Mouse (Mus musculus) liver, embryonic 11.5 days (tissue): ENCODE results near the gene Lrpap1. TPM values are rescaled to one million over a fixed set of nuclear protein-coding genes. Genes with fewer than 3 reads are reported as not detected.

Source experiments
- ATAC-seq: fragments of 200-750 bp; cut with Nextera tagmentation; replicated peaks from 2 replicates; pipeline ENCODE4 v1.8.0; 2017; ENCODE audit warnings: moderate number of reproducible peaks, mild to moderate bottlenecking, moderate TSS enrichment, moderate library complexity; ENCODE audit not compliant: low FRiP score
- DNase-seq: peaks from one replicate; pipeline ENCODE4 v3.0.0-alpha.2; 2017; ENCODE audit warnings: low spot score
- H3K27ac ChIP-seq: fragments of 300-500 bp; sonication (generic); 2 replicates; pipeline ENCODE4 v1.5.1; 2014; ENCODE audit warnings: mild to moderate bottlenecking, low read depth, low read length, control low read depth
- H3K27me3 ChIP-seq: fragments of 300-500 bp; sonication (generic); replicated peaks from 2 replicates; pipeline ENCODE4 v1.6.1; 2014; ENCODE audit warnings: low read length, mixed read lengths; ENCODE audit not compliant: control insufficient read depth, insufficient read depth
- H3K36me3 ChIP-seq: fragments of 300-500 bp; sonication (generic); 2 replicates; pipeline ENCODE4 v1.6.1; 2014; ENCODE audit warnings: mild to moderate bottlenecking, low read length, moderate library complexity, mixed read lengths; ENCODE audit not compliant: control insufficient read depth, insufficient read depth
- H3K4me1 ChIP-seq: fragments of 300-500 bp; sonication (generic); replicated peaks from 2 replicates; pipeline ENCODE4 v1.6.1; 2014; ENCODE audit warnings: low read length, mixed read lengths; ENCODE audit not compliant: control insufficient read depth, insufficient read depth
- H3K4me2 ChIP-seq: fragments of 300-500 bp; sonication (generic); 2 replicates; pipeline ENCODE4 v1.6.1; 2014; ENCODE audit warnings: mild to moderate bottlenecking, control low read depth, moderate library complexity
- H3K4me3 ChIP-seq: fragments of 300-500 bp; sonication (generic); 2 replicates; pipeline ENCODE4 v1.5.1; 2014; ENCODE audit warnings: low read depth, low read length, control low read depth
- H3K9ac ChIP-seq: fragments of 300-500 bp; sonication (generic); 2 replicates; pipeline ENCODE4 v1.6.1; 2014; ENCODE audit warnings: low read depth, low read length, control low read depth
- H3K9me3 ChIP-seq: fragments of 300-500 bp; sonication (generic); 2 replicates; pipeline ENCODE4 v1.6.1; 2016; ENCODE audit warnings: low read length, inconsistent platforms, mixed read lengths; ENCODE audit not compliant: control insufficient read depth
- WGBS: fragments of 180-500 bp; shearing (Covaris S2); extraction: QIAGEN DNeasy Blood & Tissue Kit; methylation state at CpG from one replicate; pipeline ENCODE4 v1.1.7; 2014; 5-methylcytosine and 5-hydroxymethylcytosine counted together
- polyA plus RNA-seq: library from polyadenylated mRNA; unstranded; fragments of >200 nt; fragmentation: Nextera tagmentation; extraction: Ambion mirVana; gene quantifications from 2 replicates; pipeline ENCODE4 v1.2.1, GENCODE M21; 2014

Lrpap1 gene
- polyA plus RNA-seq, 1 experiment from 2014 or later = 103 TPM

DNA sequence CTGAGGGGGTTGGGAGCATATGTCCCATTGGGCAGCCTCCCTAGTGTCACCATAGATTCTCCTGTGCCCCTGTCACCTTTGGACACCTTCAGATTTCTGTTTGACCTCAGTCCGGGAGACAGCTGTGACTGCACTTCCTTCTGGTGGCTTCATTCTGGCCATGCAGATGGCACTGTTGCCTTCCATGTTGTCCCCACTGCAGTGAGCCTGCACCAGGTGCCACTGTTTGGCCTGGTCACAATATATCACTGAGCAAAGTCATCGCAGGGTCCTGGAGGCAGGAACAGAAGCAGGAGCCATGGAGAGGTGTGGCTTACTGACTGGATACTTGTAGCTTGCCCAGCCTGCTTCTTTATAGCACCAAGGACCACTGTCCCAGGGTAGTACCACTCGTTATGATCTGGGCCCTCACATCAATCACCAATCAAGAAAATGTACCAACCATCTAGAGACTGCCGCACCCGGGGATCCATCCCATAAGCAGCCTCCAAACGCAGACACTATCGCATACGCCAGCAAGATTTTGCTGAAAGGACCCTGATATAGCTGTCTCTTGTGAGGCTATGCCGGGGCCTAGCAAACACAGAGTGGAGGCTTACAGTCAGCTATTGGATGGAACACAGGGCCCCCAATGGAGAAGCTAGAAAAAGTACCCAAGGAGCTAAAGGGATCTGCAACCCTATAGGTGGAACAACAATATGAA is 26.9 kb upstream of the Lrpap1 start:
- no peak overlapping the region for H3K4me3 ChIP-seq
- WGBS = 87% methylated on average over 9 of the region's 9 CpGs
- DNase-seq (no peak), ATAC-seq (no peak)
- H3K36me3 ChIP-seq = no peaks in the 10 kb centered on the region
- H3K9ac ChIP-seq = no peak overlapping the region
- H3K9me3 ChIP-seq = no peaks in the 10 kb centered on the region
- H3K4me2 ChIP-seq = no peak overlapping the region
- no peaks in the 10 kb centered on the region for H3K27me3 ChIP-seq
- H3K4me1 ChIP-seq = no peaks in the 10 kb centered on the region; the same call in 1 of the 2 replicates
- no peak overlapping the region for H3K27ac ChIP-seq

DNA sequence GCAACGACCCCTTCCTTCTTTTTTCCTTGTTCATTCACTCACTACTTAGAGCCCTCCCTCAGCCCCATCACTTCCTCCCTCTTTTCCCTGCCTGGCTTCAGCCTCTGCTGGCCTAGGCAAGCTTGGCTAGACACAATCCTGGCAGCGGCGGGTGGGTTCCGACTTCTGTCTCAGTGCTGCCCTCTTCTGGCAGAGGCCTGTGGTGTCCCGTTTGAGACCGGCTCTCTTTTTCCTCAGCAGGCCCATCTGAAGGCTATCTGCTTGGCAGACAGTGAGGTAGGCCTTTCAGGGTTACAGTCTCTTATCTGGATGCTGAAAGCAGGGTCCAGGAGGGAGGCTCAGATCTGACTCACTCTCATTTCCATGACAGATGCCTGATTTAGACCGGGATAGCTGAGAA is 26.2 kb upstream of the Lrpap1 start:
- Histone ChIP-seq H3K4me1 (no peaks in the 10 kb centered on the region; the same call in 1 of the 2 replicates), H3K36me3 (no peaks in the 10 kb centered on the region), H3K27ac (no peak overlapping the region), H3K9ac (no peak overlapping the region), H3K4me3 (no peak overlapping the region), H3K9me3 (no peaks in the 10 kb centered on the region), H3K27me3 (no peaks in the 10 kb centered on the region), H3K4me2 (no peak overlapping the region)
- ATAC-seq = peak; percentile 45
- WGBS = 1% methylated on average over 7 of the region's 7 CpGs
- peak; percentile 65 for DNase-seq

DNA sequence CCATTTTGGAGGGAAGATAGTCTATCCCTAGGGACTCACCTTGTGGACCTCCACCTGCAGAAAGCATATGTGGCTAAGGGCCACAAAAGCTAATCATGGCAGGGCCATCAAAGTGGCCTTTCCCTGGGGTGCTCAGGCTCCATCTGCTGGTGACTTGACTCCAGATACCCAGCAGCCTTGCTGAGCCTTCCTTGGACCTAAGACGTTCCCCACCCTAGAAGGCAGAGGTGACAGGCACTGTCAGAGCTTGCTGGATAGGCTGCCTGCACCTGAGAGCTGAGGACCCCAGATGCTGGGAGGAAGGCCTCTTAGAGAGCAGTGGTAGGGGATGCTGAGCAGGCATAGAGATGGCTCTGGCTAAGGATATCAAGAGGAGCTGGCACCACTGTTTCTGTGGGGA is 25.7 kb upstream of the Lrpap1 start:
- H3K36me3 ChIP-seq = no peaks in the 10 kb centered on the region
- DNase-seq (no peak), ATAC-seq (no peak)
- H3K4me3 ChIP-seq = no peak overlapping the region
- no peak overlapping the region for H3K4me2 ChIP-seq
- no peak overlapping the region for H3K27ac ChIP-seq
- 25% methylated on average over 1 of the region's 1 CpGs for WGBS
- no peaks in the 10 kb centered on the region for H3K27me3 ChIP-seq
- no peaks in the 10 kb centered on the region for H3K9me3 ChIP-seq
- no peaks in the 10 kb centered on the region; the same call in 1 of the 2 replicates for H3K4me1 ChIP-seq
- H3K9ac ChIP-seq = no peak overlapping the region

DNA sequence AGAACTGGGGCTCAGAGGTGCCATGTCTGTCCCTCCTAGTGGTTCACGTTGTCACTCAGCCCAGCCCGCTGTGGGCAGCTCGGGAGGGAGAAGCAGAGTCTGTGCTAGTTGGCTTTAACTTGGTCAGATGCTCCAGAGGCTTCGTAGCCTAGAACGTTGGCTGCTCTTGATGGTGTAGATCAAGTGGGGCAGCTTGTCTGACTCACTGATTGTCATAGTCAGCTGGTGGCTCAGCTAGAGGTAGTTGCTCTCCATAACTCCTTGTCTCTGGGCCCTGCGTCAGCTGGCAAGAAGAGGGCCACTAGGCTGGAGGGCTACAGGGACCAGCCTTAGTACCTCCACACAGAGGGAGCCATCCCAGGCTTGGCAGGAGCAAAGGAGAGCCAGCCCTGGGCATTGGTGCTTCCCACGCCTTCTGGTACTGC is 24.2 kb upstream of the Lrpap1 start:
- Histone ChIP-seq H3K4me3 (no peak overlapping the region), H3K36me3 (no peaks in the 10 kb centered on the region), H3K9me3 (no peaks in the 10 kb centered on the region), H3K9ac (no peak overlapping the region), H3K27me3 (no peaks in the 10 kb centered on the region), H3K4me2 (no peak overlapping the region), H3K4me1 (no peaks in the 10 kb centered on the region; the same call in 1 of the 2 replicates), H3K27ac (no peak overlapping the region)
- 83% methylated on average over 7 of the region's 7 CpGs for WGBS
- no peak for DNase-seq
- no peak for ATAC-seq

DNA sequence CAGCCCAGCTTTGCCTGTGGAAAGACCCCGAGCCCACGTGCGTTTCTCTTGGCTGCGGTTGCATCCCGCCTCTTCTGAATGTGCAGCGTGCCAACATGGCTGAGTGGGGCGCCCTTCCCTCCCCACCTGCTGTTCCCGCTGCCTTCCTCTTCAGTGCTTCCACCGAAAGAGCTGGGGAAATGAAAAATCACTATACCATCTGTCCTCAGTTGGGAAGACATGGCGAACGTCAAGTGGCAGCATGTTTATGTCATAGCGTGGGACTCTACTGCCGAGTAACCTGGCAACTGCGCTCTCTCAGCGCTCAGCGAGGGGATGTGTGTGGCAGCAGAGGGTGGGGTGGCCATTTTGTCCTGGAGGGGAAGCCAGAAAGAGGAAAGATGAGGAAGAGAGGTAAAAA is 23.6 kb upstream of the Lrpap1 start:
- WGBS = 86% methylated on average over 16 of the region's 16 CpGs
- Histone ChIP-seq H3K4me3 (no peak overlapping the region), H3K9me3 (no peaks in the 10 kb centered on the region), H3K27ac (no peak overlapping the region), H3K9ac (no peak overlapping the region), H3K4me1 (no peaks in the 10 kb centered on the region; the same call in 1 of the 2 replicates), H3K36me3 (no peaks in the 10 kb centered on the region), H3K27me3 (no peaks in the 10 kb centered on the region), H3K4me2 (no peak overlapping the region)
- ATAC-seq (no peak), DNase-seq (no peak)

DNA sequence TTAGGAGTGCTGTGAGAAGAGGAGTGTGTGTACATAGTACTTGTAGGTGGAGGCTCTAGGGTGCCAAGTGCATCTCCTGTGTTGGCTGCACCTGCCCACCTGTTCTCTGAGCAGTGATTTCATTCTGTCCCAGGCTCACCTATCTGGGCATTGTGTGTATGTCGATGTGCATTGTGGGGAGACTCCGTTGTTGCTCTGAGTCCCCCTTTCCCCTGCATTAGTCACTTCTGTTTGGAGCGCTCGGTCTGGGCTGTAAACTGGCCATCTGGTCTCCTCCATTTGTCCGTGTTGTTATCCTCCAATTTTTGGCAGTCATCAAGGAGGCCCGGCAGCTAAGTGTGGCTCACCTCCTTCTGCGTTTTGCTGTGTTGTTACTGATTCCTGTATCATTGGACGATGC is 14.5 kb upstream of the Lrpap1 start:
- Histone ChIP-seq H3K27ac (no peak overlapping the region), H3K27me3 (peaks cover 7% of the 10 kb centered on the region; the same call in 1 of the 2 replicates), H3K36me3 (no peaks in the 10 kb centered on the region), H3K9ac (no peak overlapping the region), H3K4me1 (no peaks in the 10 kb centered on the region; the same call in 1 of the 2 replicates), H3K4me2 (no peak overlapping the region), H3K9me3 (no peaks in the 10 kb centered on the region), H3K4me3 (no peak overlapping the region)
- DNase-seq (no peak), ATAC-seq (no peak)
- 87% methylated on average over 8 of the region's 8 CpGs for WGBS

DNA sequence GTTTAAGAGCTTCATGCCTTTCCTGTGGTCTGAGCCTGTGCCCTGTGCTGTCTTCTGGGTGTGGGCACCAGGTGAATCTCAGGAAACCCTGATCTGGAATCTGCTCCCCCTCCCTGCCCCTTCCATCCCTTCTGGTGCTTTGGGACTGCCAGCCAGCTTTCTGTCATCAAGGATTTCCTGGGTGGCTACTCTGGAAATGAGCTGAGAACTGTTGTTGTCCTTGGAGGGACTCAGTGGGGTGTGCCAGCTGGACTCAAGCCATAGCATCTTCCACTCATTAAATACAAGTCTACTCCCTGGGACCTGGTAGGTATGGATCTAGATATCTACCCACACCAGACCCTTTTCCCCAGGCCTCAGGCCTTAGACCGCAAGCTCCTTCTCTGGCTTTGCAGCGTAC is 12.9 kb upstream of the Lrpap1 start:
- 99% methylated on average over 2 of the region's 2 CpGs for WGBS
- Histone ChIP-seq H3K27me3 (peaks cover 7% of the 10 kb centered on the region; the same call in 1 of the 2 replicates), H3K4me2 (no peak overlapping the region), H3K27ac (no peak overlapping the region), H3K36me3 (no peaks in the 10 kb centered on the region), H3K4me1 (no peaks in the 10 kb centered on the region; the same call in 1 of the 2 replicates), H3K9me3 (no peaks in the 10 kb centered on the region), H3K4me3 (no peak overlapping the region), H3K9ac (no peak overlapping the region)
- ATAC-seq (no peak), DNase-seq (no peak)

DNA sequence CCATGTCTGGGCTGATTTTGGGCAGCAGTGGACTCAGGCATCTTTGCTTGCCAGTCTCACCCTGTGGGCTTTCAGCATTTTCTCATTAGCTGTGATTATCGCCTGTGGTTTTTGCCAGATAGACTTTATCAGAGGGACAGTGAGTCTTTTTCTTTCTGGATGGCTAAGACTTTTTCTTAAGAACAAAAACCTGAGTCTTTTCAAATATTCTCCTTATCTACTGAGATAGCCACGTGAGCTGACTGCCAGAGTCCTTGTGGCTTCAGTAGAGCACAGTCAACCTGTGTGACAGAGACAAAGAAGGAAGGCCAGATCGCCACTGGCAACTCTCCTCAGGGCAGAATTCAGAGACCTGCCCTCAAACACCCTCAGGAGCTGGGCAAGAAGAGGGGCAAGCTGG is 12.1 kb upstream of the Lrpap1 start:
- WGBS = 41% methylated on average over 3 of the region's 3 CpGs
- ATAC-seq = no peak
- H3K36me3 ChIP-seq = no peaks in the 10 kb centered on the region

DNA sequence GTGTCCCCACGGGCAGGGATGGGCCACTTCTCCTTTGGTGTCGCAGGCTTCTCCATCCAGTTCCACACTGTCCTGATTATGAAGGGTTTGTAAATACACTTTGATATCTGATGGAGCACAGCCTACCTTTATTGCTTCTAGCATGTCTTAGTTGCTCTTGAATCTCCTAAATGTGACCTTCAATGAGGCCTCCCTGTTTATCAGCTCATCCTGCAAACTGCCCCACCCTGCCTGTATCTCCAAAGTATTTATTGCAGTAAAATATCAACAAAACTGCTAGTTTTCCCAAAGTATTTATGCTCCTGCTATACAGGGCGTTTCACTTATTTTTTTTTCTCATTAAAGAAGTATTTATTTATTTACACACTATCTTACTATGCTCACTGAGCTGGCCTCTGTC is 10.4 kb upstream of the Lrpap1 start:
- 63% methylated on average over 3 of the region's 3 CpGs for WGBS
- H3K4me2 ChIP-seq = no peak overlapping the region
- ATAC-seq = peak; percentile 51; the same call in 1 of the 2 replicates

More for the DNA sequence above, 12.1 kb upstream of the Lrpap1 start:
- H3K4me3 ChIP-seq = no peak overlapping the region
- H3K27me3 ChIP-seq = peaks cover 7% of the 10 kb centered on the region; the same call in 1 of the 2 replicates
- no peak for DNase-seq
- no peak overlapping the region for H3K4me2 ChIP-seq
- H3K9ac ChIP-seq = no peak overlapping the region
- H3K4me1 ChIP-seq = no peaks in the 10 kb centered on the region; the same call in 1 of the 2 replicates
- H3K27ac ChIP-seq = no peak overlapping the region
- H3K9me3 ChIP-seq = no peaks in the 10 kb centered on the region

More for the DNA sequence above, 10.4 kb upstream of the Lrpap1 start:
- no peak for DNase-seq
- H3K27ac ChIP-seq = no peak overlapping the region
- no peaks in the 10 kb centered on the region for H3K9me3 ChIP-seq
- no peaks in the 10 kb centered on the region; the same call in 1 of the 2 replicates for H3K4me1 ChIP-seq
- no peak overlapping the region for H3K9ac ChIP-seq
- H3K36me3 ChIP-seq = no peaks in the 10 kb centered on the region
- H3K4me3 ChIP-seq = no peak overlapping the region
- H3K27me3 ChIP-seq = peaks cover 7% of the 10 kb centered on the region; the same call in 1 of the 2 replicates
